Mouse (Mus musculus) limb, embryonic 10.5 days (tissue): ENCODE results near the gene Nudt22. TPM values are rescaled to one million over a fixed set of nuclear protein-coding genes. Genes with fewer than 3 reads are reported as not detected.

Experiments used
- DNase-seq: peaks from one replicate; pipeline ENCODE4 v3.0.0-alpha.2; 2017; ENCODE audit warnings: low spot score
- H3K27ac ChIP-seq: fragments of 300-500 bp; sonication (generic); 2 replicates; pipeline ENCODE4 v1.5.1; 2016; ENCODE audit warnings: mild to moderate bottlenecking
- H3K27me3 ChIP-seq: fragments of 300-500 bp; sonication (generic); 2 replicates; pipeline ENCODE4 v1.6.1; 2016; ENCODE audit warnings: low read depth, mild to moderate bottlenecking; ENCODE audit not compliant: poor library complexity, severe bottlenecking
- H3K36me3 ChIP-seq: fragments of 300-500 bp; sonication (generic); 2 replicates; pipeline ENCODE4 v1.6.1; 2016; ENCODE audit warnings: mild to moderate bottlenecking, moderate library complexity
- H3K4me1 ChIP-seq: fragments of 300-500 bp; sonication (generic); 2 replicates; pipeline ENCODE4 v1.6.1; 2016
- H3K4me3 ChIP-seq: fragments of 300-500 bp; sonication (generic); 2 replicates; pipeline ENCODE4 v1.5.1; 2016; ENCODE audit warnings: mild to moderate bottlenecking, moderate library complexity
- H3K9me3 ChIP-seq: fragments of 300-500 bp; sonication (generic); replicated peaks from 2 replicates; pipeline ENCODE4 v1.6.1; 2016; ENCODE audit warnings: mild to moderate bottlenecking
- WGBS: fragments of 180-500 bp; shearing (Covaris S2); methylation state at CpG from one replicate; pipeline ENCODE4 v1.1.7; 2016; 5-methylcytosine and 5-hydroxymethylcytosine counted together
- polyA plus RNA-seq: library from polyadenylated mRNA; unstranded; fragments of >200 nt; fragmentation: Nextera tagmentation; extraction: Ambion mirVana; gene quantifications from 2 replicates; pipeline ENCODE4 v1.2.1, GENCODE M21; 2016

The Nudt22 gene
- 21.1 and 21.2 TPM in 2 replicates for polyA plus RNA-seq

- under 1% methylated on average over 24 of the region's 24 CpGs for WGBS
- peaks cover 46% of the 10 kb centered on the region for H3K4me1 ChIP-seq
- H3K27me3 ChIP-seq, result no peaks in the 10 kb centered on the region
- H3K9me3 ChIP-seq, result no peaks in the 10 kb centered on the region
- peak; percentile 91 for DNase-seq
- peaks cover 27% of the 10 kb centered on the region for H3K36me3 ChIP-seq
- peak within 1 kb of the TSS; percentile 81 for H3K27ac ChIP-seq
- H3K4me3 ChIP-seq, result peak within 1 kb of the TSS; percentile 60
Measured at GRCm38 (mm10) chr19:6996006-6996405, at the start of gene Nudt22, which contains the start of gene Trpt1. TSS of gene Nudt22 (minus strand) at chr19:6996117. TSS of gene Trpt1 (plus strand) at chr19:6996131.

- H3K27me3 ChIP-seq, result no peaks in the 10 kb centered on the region
- WGBS, result 36% methylated on average over 4 of the region's 4 CpGs
- H3K27ac ChIP-seq, result no peak overlapping the region
- H3K36me3 ChIP-seq, result no peaks in the 10 kb centered on the region
- H3K4me3 ChIP-seq, result no peak overlapping the region
- peaks cover 6% of the 10 kb centered on the region for H3K4me1 ChIP-seq
- H3K9me3 ChIP-seq, result no peaks in the 10 kb centered on the region
- no peak for DNase-seq
Measured at GRCm38 (mm10) chr19:7044706-7045105, 48.8 kb upstream of the Nudt22 start.

- 64% methylated on average over 4 of the region's 4 CpGs for WGBS
- H3K4me3 ChIP-seq, result no peak overlapping the region
Measured at GRCm38 (mm10) chr19:7044279-7044678, 48.4 kb upstream of the Nudt22 start.

GRCm38 (mm10) chr19:7041171-7041570, 45.3 kb upstream of the Nudt22 start:
- Histone ChIP-seq H3K36me3 (peaks cover 25% of the 10 kb centered on the region), H3K9me3 (no peaks in the 10 kb centered on the region), H3K27me3 (no peaks in the 10 kb centered on the region), H3K27ac (peak overlapping the region; percentile 89), H3K4me3 (peak overlapping the region; percentile 77; the same call in 1 of the 2 replicates), H3K4me1 (peaks cover 16% of the 10 kb centered on the region)
- 87% methylated on average over 2 of the region's 2 CpGs for WGBS
- no peak for DNase-seq

More at GRCm38 (mm10) chr19:7044279-7044678, 48.4 kb upstream of the Nudt22 start:
- Histone ChIP-seq H3K27me3 (no peaks in the 10 kb centered on the region), H3K4me1 (peaks cover 6% of the 10 kb centered on the region), H3K27ac (no peak overlapping the region), H3K36me3 (no peaks in the 10 kb centered on the region), H3K9me3 (no peaks in the 10 kb centered on the region)
- DNase-seq, result no peak

- WGBS, result 29% methylated on average over 13 of the region's 13 CpGs
- H3K9me3 ChIP-seq, result no peaks in the 10 kb centered on the region
- H3K36me3 ChIP-seq, result peaks cover 30% of the 10 kb centered on the region
- no peak for DNase-seq
- H3K4me3 ChIP-seq, result peak overlapping the region; percentile 77
- H3K4me1 ChIP-seq, result peaks cover 16% of the 10 kb centered on the region
- H3K27ac ChIP-seq, result peak overlapping the region; percentile 89
- no peaks in the 10 kb centered on the region for H3K27me3 ChIP-seq
Measured at GRCm38 (mm10) chr19:7040637-7041130, 44.8 kb upstream of the Nudt22 start.

GRCm38 (mm10) chr19:7039841-7040636, 44.1 kb upstream of the Nudt22 start, which contains the start of gene Stip1:
TSS of gene Stip1 (minus strand) at chr19:7039967.
- Histone ChIP-seq H3K9me3 (no peaks in the 10 kb centered on the region), H3K4me3 (peak within 1 kb of the TSS; percentile 77), H3K27ac (peak within 1 kb of the TSS; percentile 94), H3K27me3 (no peaks in the 10 kb centered on the region), H3K36me3 (peaks cover 36% of the 10 kb centered on the region), H3K4me1 (peaks cover 16% of the 10 kb centered on the region)
- peak; percentile 96 for DNase-seq
- under 1% methylated on average over 49 of the region's 49 CpGs for WGBS

GRCm38 (mm10) chr19:7039088-7039720, 43.3 kb upstream of the Nudt22 start:
- H3K4me3 ChIP-seq, result peak overlapping the region; percentile 77
- WGBS, result 2% methylated on average over 35 of the region's 35 CpGs

GRCm38 (mm10) chr19:7034006-7034405, 38.1 kb upstream of the Nudt22 start:
- Histone ChIP-seq H3K27me3 (no peaks in the 10 kb centered on the region), H3K4me1 (peaks cover 8% of the 10 kb centered on the region), H3K4me3 (no peak overlapping the region), H3K27ac (no peak overlapping the region), H3K36me3 (peaks cover 96% of the 10 kb centered on the region), H3K9me3 (no peaks in the 10 kb centered on the region)
- DNase-seq, result no peak
- WGBS, result 92% methylated on average over 5 of the region's 5 CpGs

More at GRCm38 (mm10) chr19:7039088-7039720, 43.3 kb upstream of the Nudt22 start:
- H3K4me1 ChIP-seq, result peaks cover 16% of the 10 kb centered on the region
- H3K9me3 ChIP-seq, result no peaks in the 10 kb centered on the region
- no peaks in the 10 kb centered on the region for H3K27me3 ChIP-seq
- H3K36me3 ChIP-seq, result peaks cover 44% of the 10 kb centered on the region
- DNase-seq, result peak; percentile 73
- H3K27ac ChIP-seq, result peak overlapping the region; percentile 94

GRCm38 (mm10) chr19:7029531-7029930, 33.6 kb upstream of the Nudt22 start:
- Histone ChIP-seq H3K36me3 (peaks cover 99% of the 10 kb centered on the region), H3K4me3 (no peak overlapping the region)
- WGBS, result 94% methylated on average over 5 of the region's 5 CpGs

GRCm38 (mm10) chr19:7020224-7020641, 24.3 kb upstream of the Nudt22 start:
- H3K27ac ChIP-seq, result no peak overlapping the region
- no peaks in the 10 kb centered on the region for H3K9me3 ChIP-seq
- peaks cover 92% of the 10 kb centered on the region for H3K36me3 ChIP-seq
- H3K4me3 ChIP-seq, result no peak overlapping the region
- 62% methylated on average over 3 of the region's 3 CpGs for WGBS
- H3K4me1 ChIP-seq, result no peaks in the 10 kb centered on the region
- no peaks in the 10 kb centered on the region for H3K27me3 ChIP-seq
- DNase-seq, result peak; percentile 50

More at GRCm38 (mm10) chr19:7029531-7029930, 33.6 kb upstream of the Nudt22 start:
- DNase-seq, result no peak
- no peaks in the 10 kb centered on the region for H3K9me3 ChIP-seq
- H3K27ac ChIP-seq, result no peak overlapping the region
- H3K27me3 ChIP-seq, result no peaks in the 10 kb centered on the region
- no peaks in the 10 kb centered on the region for H3K4me1 ChIP-seq

- Histone ChIP-seq H3K9me3 (no peaks in the 10 kb centered on the region), H3K4me1 (no peaks in the 10 kb centered on the region), H3K27ac (no peak within 1 kb of the TSS), H3K4me3 (no peak within 1 kb of the TSS), H3K36me3 (peaks cover 88% of the 10 kb centered on the region), H3K27me3 (no peaks in the 10 kb centered on the region)
- no peak for DNase-seq
- 84% methylated on average over 5 of the region's 5 CpGs for WGBS
Measured at GRCm38 (mm10) chr19:7019191-7019590, 23.3 kb upstream of the Nudt22 start, which contains the start of gene Fermt3. TSS of gene Fermt3 (minus strand) at chr19:7019469.

GRCm38 (mm10) chr19:7018546-7018945, 22.6 kb upstream of the Nudt22 start:
- H3K27me3 ChIP-seq, result no peaks in the 10 kb centered on the region
- no peak overlapping the region for H3K4me3 ChIP-seq
- 94% methylated on average over 11 of the region's 11 CpGs for WGBS
- DNase-seq, result no peak
- no peak overlapping the region for H3K27ac ChIP-seq
- H3K9me3 ChIP-seq, result no peaks in the 10 kb centered on the region
- no peaks in the 10 kb centered on the region for H3K4me1 ChIP-seq
- peaks cover 88% of the 10 kb centered on the region for H3K36me3 ChIP-seq
